Mouse (Mus musculus) hindbrain, postnatal 0 days (tissue): ENCODE data around the gene Tmem60. TPM values are rescaled to one million over a fixed set of nuclear protein-coding genes. Genes with fewer than 3 reads are reported as not detected.

Experiments used
- ATAC-seq: fragments of 200-750 bp; cut with Nextera tagmentation; 2 replicates; pipeline ENCODE4 v1.8.0; 2017; ENCODE audit warnings: mild to moderate bottlenecking, moderate TSS enrichment, moderate library complexity
- DNase-seq: peaks from one replicate; pipeline ENCODE4 v3.0.0-alpha.2; 2015; ENCODE audit warnings: low spot score
- H3K27ac ChIP-seq: fragments of 300-500 bp; sonication (generic); 2 replicates; pipeline ENCODE4 v1.5.1; 2014; ENCODE audit warnings: mild to moderate bottlenecking
- H3K27me3 ChIP-seq: fragments of 300-500 bp; sonication (generic); 2 replicates; pipeline ENCODE4 v1.6.1; 2014; ENCODE audit warnings: low read length, mixed read lengths; ENCODE audit not compliant: insufficient read depth
- H3K36me3 ChIP-seq: fragments of 300-500 bp; sonication (generic); 2 replicates; pipeline ENCODE4 v1.6.1; 2014; ENCODE audit warnings: low read length, mixed read lengths; ENCODE audit not compliant: insufficient read depth
- H3K4me1 ChIP-seq: fragments of 300-500 bp; sonication (generic); 2 replicates; pipeline ENCODE4 v1.6.1; 2014; ENCODE audit warnings: antibody characterized with exemption, low read length, mixed read lengths; ENCODE audit not compliant: insufficient read depth
- H3K4me2 ChIP-seq: fragments of 300-500 bp; sonication (generic); 2 replicates; pipeline ENCODE4 v1.6.1; 2014; ENCODE audit warnings: low read depth, mild to moderate bottlenecking, low read length, moderate library complexity, mixed read lengths
- H3K4me3 ChIP-seq: fragments of 300-500 bp; sonication (generic); 2 replicates; pipeline ENCODE4 v1.5.1; 2014; ENCODE audit warnings: low read length
- H3K9ac ChIP-seq: fragments of 300-500 bp; sonication (generic); replicated peaks from 2 replicates; pipeline ENCODE4 v1.6.1; 2014; ENCODE audit warnings: mild to moderate bottlenecking, low read length, moderate library complexity, mixed read lengths
- H3K9me3 ChIP-seq: fragments of 300-500 bp; sonication (generic); 2 replicates; pipeline ENCODE4 v1.6.1; 2016; ENCODE audit warnings: low read length, mixed read lengths
- CTCF ChIP-seq: IDR thresholded peaks from 2 replicates; pipeline ENCODE4 v1.5.1; 2016; ENCODE audit warnings: antibody characterized with exemption, control low read depth, low read depth
- WGBS: fragments of 180-500 bp; shearing (Covaris S2); extraction: QIAGEN DNeasy Blood & Tissue Kit; methylation state at CpG from one replicate; pipeline ENCODE4 v1.1.7; 2014; 5-methylcytosine and 5-hydroxymethylcytosine counted together
- polyA plus RNA-seq: library from polyadenylated mRNA; unstranded; fragments of >200 nt; fragmentation: Nextera tagmentation; extraction: Ambion mirVana; gene quantifications from 2 replicates; pipeline ENCODE4 v1.2.1, GENCODE M21; 2015
- total RNA-seq: library from RNA; depleted of rRNA; stranded (reverse); fragments of >200 nt; gene quantifications from 2 replicates; pipeline ENCODE4 v1.2.3, GENCODE M21; 2014

The Tmem60 gene
- total and polyA plus RNA-seq, 2 experiments from 2014 or later, result 14.0 to 76.1 TPM

DNA sequence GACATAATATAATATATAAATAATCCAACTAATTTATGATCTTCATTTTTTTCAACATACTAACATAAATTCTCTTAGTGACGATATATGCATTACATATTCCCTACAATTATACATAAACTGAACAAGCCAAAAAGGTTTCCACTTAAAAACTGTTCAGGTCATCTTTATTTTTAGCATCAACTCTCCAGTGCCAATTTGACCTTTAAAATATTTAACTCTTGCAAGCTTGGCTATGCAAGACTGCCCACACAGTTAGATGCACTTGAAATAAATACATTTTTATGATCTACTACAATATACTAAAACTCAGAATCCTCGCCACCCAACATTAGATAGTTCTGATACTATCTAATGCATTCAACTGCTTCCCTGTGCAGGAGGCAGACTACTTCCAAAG lies 1.6 kb upstream of the Tmem60 start:
- no peak for TF ChIP-seq CTCF
- WGBS, result 80% methylated on average over 2 of the region's 2 CpGs
- no peak overlapping the region for H3K9ac ChIP-seq

DNA sequence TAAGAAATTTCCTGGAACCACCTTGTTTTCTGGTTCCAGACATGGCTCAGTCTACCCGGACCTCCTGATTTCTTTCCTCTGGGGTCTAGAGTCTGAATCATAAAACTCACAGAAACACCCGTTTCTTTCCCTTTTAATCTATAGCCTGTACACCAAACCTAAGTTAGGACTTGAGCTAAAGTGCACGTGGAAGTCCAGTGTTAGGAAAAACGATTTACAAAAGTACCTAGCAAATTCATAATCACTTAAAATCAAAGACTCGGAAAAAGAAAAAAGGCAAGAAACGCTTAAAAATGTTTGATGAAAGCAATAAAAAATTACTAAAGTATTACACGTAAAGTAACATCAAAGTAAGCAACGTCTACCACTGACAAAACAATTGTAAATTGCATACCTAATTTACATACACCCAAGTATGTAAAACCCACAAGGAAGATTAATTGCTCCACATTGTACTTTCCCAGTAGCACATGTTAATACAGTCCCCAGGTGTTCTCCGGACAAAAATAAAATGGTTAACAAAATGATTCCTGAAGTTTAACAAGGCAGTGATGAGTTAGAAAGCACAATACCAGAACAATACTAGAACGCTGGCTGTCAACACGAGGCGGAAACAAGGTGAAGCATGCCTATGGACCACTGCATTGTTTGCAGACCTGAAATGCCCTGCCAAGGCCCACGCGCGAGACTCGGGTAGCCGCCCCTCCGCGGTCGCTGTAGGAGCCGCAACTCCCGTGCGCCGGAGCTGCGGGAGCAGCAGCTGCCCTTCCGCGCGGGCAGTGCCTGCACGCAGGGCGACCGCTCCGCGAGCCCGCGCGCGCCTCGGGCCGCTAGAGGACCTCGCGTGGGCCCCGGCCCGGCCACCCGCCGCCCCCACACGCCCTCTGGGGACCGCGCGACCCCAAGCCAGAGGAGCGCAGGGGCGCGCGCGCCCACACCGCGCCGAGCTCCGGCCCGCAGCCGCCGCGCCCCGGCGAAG lies 905 bp upstream of the Tmem60 start:
- Histone ChIP-seq H3K4me1 (peaks cover 10% of the 10 kb centered on the region), H3K36me3 (no peaks in the 10 kb centered on the region), H3K27ac (peak overlapping the region; percentile 94), H3K9me3 (no peaks in the 10 kb centered on the region), H3K4me3 (peak overlapping the region; percentile 83), H3K27me3 (no peaks in the 10 kb centered on the region), H3K4me2 (peak overlapping the region; percentile 63), H3K9ac (peak overlapping the region; percentile 74)
- 2% methylated on average over 48 of the region's 64 CpGs for WGBS
- peak; percentile 15; the same call in 1 of the 2 replicates for TF ChIP-seq CTCF
- DNase-seq, result peak; percentile 72
- no peak for ATAC-seq

More for the DNA sequence above, 1.6 kb upstream of the Tmem60 start:
- DNase-seq (no peak), ATAC-seq (no peak)
- Histone ChIP-seq H3K4me3 (peak overlapping the region; percentile 83), H3K27me3 (no peaks in the 10 kb centered on the region), H3K4me2 (peak overlapping the region; percentile 63), H3K36me3 (no peaks in the 10 kb centered on the region), H3K9me3 (no peaks in the 10 kb centered on the region), H3K4me1 (peaks cover 10% of the 10 kb centered on the region), H3K27ac (no peak overlapping the region)

- H3K9ac ChIP-seq, result no peak overlapping the region
- DNase-seq (no peak), ATAC-seq (no peak)
- no peak for TF ChIP-seq CTCF
- H3K36me3 ChIP-seq, result no peaks in the 10 kb centered on the region
- no peaks in the 10 kb centered on the region for H3K27me3 ChIP-seq
- H3K27ac ChIP-seq, result no peak overlapping the region
- 82% methylated on average over 4 of the region's 4 CpGs for WGBS
- H3K4me2 ChIP-seq, result peak overlapping the region; percentile 89
- H3K4me3 ChIP-seq, result no peak overlapping the region
- peaks cover 10% of the 10 kb centered on the region for H3K4me1 ChIP-seq
- no peaks in the 10 kb centered on the region for H3K9me3 ChIP-seq
Observed at GRCm38 (mm10) chr5:20884036-20884620, 2.1 kb downstream of the Tmem60 start.

- no peak for ATAC-seq
- no peak for DNase-seq
- no peak for TF ChIP-seq CTCF
Observed at GRCm38 (mm10) chr5:20897446-20898167, 15.6 kb downstream of the Tmem60 start.

DNA sequence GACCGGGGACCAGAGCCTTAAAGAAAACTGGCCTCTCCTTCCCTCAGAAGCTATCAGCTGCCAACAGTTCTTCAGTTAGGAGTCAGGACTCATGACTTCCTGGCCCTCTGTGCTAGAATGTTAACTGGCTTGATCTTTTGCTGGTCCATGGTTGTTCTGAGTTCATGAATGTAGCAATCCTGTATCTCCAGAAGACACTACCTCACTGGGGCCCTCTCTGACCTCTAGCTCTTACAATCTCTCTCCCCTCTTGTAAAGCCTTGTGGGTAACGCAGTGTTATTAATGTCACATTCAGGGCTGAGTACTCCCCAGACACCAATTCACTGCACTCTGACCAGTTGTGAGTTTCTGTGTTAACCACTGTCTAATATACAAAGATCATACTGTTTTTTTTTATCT lies 22.7 kb downstream of the Tmem60 start:
- peaks cover 3% of the 10 kb centered on the region; the same call in 1 of the 2 replicates for H3K36me3 ChIP-seq
- TF ChIP-seq CTCF, result no peak
- no peak overlapping the region for H3K9ac ChIP-seq
- WGBS, result 90% methylated on average over 2 of the region's 2 CpGs
- DNase-seq (no peak), ATAC-seq (no peak)
- H3K4me2 ChIP-seq, result no peak overlapping the region
- H3K27me3 ChIP-seq, result no peaks in the 10 kb centered on the region
- H3K9me3 ChIP-seq, result no peaks in the 10 kb centered on the region
- no peak overlapping the region for H3K27ac ChIP-seq
- H3K4me3 ChIP-seq, result no peak overlapping the region
- no peaks in the 10 kb centered on the region for H3K4me1 ChIP-seq

More at GRCm38 (mm10) chr5:20897446-20898167, 15.6 kb downstream of the Tmem60 start:
- Histone ChIP-seq H3K9me3 (no peaks in the 10 kb centered on the region), H3K4me2 (no peak overlapping the region), H3K36me3 (peaks cover 9% of the 10 kb centered on the region; the same call in 1 of the 2 replicates), H3K9ac (no peak overlapping the region), H3K4me1 (no peaks in the 10 kb centered on the region), H3K27ac (no peak overlapping the region), H3K4me3 (no peak overlapping the region), H3K27me3 (no peaks in the 10 kb centered on the region)
- WGBS, result 96% methylated on average over 2 of the region's 2 CpGs

GRCm38 (mm10) chr5:20905437-20905836 lies 23.4 kb downstream of the Tmem60 start:
- no peaks in the 10 kb centered on the region for H3K27me3 ChIP-seq
- no peak overlapping the region for H3K4me3 ChIP-seq
- no peak overlapping the region for H3K27ac ChIP-seq
- no peak overlapping the region for H3K9ac ChIP-seq
- H3K9me3 ChIP-seq, result no peaks in the 10 kb centered on the region
- ATAC-seq, result no peak
- 93% methylated on average over 2 of the region's 2 CpGs for WGBS
- no peaks in the 10 kb centered on the region; the same call in 1 of the 2 replicates for H3K36me3 ChIP-seq
- H3K4me2 ChIP-seq, result no peak overlapping the region
- no peak for DNase-seq
- no peaks in the 10 kb centered on the region for H3K4me1 ChIP-seq
- TF ChIP-seq CTCF, result no peak
